Mouse (Mus musculus) heart, adult 8-10 months (tissue): ENCODE measurements around the gene Slc4a3. TPM values are rescaled to one million over a fixed set of nuclear protein-coding genes. Genes with fewer than 3 reads are reported as not detected.
A peak's percentile ranks its signal among the peaks of the same experiment; 100 is the strongest.

Experiments used
- DNase-seq: peaks from one replicate; pipeline ENCODE4 v3.0.0; 2022; ENCODE audit warnings: low spot score
- total RNA-seq, 4 experiments: library from RNA; stranded (reverse); gene quantifications; 2 replicates each; pipeline ENCODE4 v1.2.4; 2022

Slc4a3 gene
- total RNA-seq, 4 experiments from 2014 or later, result 221 to 344 (median 267) TPM

- DNase-seq, result no peak
These were observed 49.9 kb downstream of the Slc4a3 start for GRCm38 (mm10) chr1:75595930-75596329.

GRCm38 (mm10) chr1:75596906-75597305 is 50.8 kb downstream of the Slc4a3 start:
- peak; percentile 54 for DNase-seq

DNA sequence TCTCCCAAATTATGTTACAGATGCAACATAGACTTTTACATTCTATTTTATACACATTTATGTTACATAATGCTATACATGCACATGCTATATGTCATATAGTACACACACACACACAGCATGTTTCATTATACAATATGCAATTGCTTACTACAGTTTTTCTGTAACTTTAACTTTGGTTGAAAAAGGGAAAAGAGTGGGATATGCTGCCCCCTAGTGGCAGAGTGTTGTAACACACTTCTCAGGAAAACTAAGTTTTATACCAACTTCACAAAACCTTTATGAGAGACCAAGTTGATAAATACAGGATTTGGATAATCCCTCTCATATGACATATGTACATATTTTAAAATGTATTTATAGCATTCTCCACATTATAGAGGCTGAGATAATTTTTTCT is 51.6 kb downstream of the Slc4a3 start:
- DNase-seq, result peak; percentile 58

DNA sequence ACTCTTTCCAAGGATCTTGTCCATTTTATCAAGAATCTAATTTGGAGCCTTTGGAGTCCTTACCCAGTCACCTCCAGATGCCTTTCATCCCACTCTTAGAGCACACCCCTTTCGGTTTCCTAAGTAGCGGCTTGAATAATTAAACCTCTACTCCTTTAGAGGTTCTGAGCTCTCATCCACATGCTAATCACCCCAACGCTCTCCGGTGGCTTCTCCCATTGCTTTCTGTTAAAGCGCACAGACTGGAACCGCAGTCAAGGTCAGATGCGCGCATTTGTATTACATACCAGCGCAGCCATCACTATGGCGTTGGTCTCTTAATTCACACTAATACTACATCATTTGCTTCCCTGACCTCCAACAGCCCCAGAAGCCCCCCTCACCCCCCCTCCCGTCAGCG is 55.7 kb downstream of the Slc4a3 start:
- no peak for DNase-seq

GRCm38 (mm10) chr1:75603584-75603983 is 57.5 kb downstream of the Slc4a3 start:
- DNase-seq, result no peak

DNA sequence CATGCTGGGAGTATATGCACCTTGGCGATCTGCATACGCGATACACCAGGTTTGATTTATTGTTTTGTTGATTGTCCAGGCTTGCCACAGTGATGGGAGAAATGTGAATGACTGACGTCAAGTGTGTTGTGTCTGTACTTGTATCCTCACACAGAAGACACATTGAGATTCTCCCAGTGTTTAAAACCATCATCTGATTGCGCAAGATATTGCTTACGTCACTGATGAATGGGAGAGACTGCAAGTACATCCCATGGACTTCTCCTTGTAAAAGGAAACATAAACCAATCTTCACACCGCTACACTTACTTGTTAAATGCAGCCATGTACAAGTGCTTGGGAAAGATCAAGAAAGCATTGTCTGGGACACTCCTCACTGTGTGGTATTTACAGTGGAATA is 62.2 kb downstream of the Slc4a3 start:
- DNase-seq, result no peak

DNA sequence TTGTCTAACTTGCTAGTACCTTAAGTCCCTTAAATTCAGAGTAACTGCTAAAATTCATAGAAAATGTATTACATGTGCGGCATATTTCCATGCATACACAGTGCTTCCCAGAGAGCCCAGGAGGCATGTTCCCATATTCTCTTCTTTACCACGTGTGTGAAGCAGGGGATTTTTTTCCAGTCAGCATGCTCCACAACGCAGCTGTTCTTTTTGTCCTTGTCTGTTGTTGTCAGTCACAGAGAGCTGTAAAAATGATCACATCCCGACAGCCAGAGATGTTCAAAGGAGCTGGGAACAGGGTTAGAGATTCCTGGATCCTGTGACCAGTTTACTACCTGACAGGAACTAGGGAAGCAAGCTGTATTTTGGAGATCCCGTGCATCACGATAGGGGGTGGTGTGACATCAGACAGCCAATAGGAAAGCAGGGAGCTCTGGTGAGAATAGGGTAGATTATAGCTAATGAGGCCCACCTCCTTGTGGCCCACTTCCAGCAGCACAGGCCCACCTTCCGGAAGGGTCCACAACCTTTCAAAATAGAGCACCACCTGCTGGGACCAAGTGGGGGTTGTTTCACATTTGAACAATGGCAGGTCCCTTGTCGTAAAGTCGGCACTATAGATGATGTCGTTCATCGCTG is 62.7 kb downstream of the Slc4a3 start:
- DNase-seq, result no peak

- DNase-seq, result no peak
These were observed 63.2 kb downstream of the Slc4a3 start for GRCm38 (mm10) chr1:75609264-75609662.

GRCm38 (mm10) chr1:75610553-75610952 is 64.5 kb downstream of the Slc4a3 start:
- no peak for DNase-seq

Other genes starting within 250 kb of the Slc4a3 start
- gene Dnpep, start 228.3 kb upstream of the Slc4a3 start, total RNA-seq, result 10 to 100 TPM; 85.4 to 89.1 (median 86.9) TPM
- 1,000 to 10,000 TPM; 1,263 to 1,551 (median 1,367) TPM for gene Des, start 185.9 kb upstream of the Slc4a3 start, total RNA-seq
- 100 to 1,000 TPM; 131 to 145 (median 137) TPM for gene Speg, start 171.0 kb upstream of the Slc4a3 start, total RNA-seq
- 10 to 100 TPM; 34.1 to 44.8 (median 40.8) TPM for gene Gmppa, start 110.3 kb upstream of the Slc4a3 start, total RNA-seq
- gene Asic4, start 95.8 kb upstream of the Slc4a3 start, total RNA-seq, result not detected
- gene Chpf, start 67.0 kb upstream of the Slc4a3 start, total RNA-seq, result 10 to 100 TPM; 22.4 to 23.9 (median 23.6) TPM
- gene Tmem198, start 66.7 kb upstream of the Slc4a3 start, total RNA-seq, result under 1 TPM; 0.31 to 0.75 (median 0.42) TPM
- gene Obsl1, start 39.8 kb upstream of the Slc4a3 start, total RNA-seq, result 100 to 1,000 TPM; 108 to 133 (median 122) TPM
- 1 to 10 TPM; 2.8 to 4.6 (median 3.9) TPM for gene Inha, start 39.2 kb upstream of the Slc4a3 start, total RNA-seq
- gene Stk11ip, start 24.7 kb upstream of the Slc4a3 start, total RNA-seq, result 10 to 100 TPM in 3 of 4 experiments, 1 to 10 TPM in 1; 8.3 to 10.4 (median 10.3) TPM